ENCODE assay signal across 10 mouse cellular contexts in genomic region chr11:38747549-38747948, GRCm38 (mm10).
A peak's percentile ranks its signal among the peaks of the same experiment; 100 is the strongest.
DNase-seq lines count a peak whose midpoint lies in the region; ATAC-seq and TF ChIP-seq lines count a peak whose summit lies in the region.
"Had no signal": no experiment of that assay in that cellular context is flagged by ENCODE, and none has a peak within 500 bp of the region (broad histone marks: within the 10 kb centered on the region; RNA-seq: fewer than 3 reads in every experiment).

No protein-coding gene starts in this region.

- TF ChIP-seq EP300 in lung, postnatal 0 days (IDR thresholded peaks at IDR 0.05): no peak

- H3K27ac ChIP-seq in forebrain, embryonic 10.5 days: no peak overlapping the region
- H3K27ac ChIP-seq in forebrain, embryonic 15.5 days (replicated peaks): no peak overlapping the region
- no peak overlapping the region for H3K27ac ChIP-seq in forebrain, embryonic 12.5 days
- no peak overlapping the region for H3K27ac ChIP-seq in lung, postnatal 0 days (ENCODE audit: low read length)
- H3K27ac ChIP-seq: limb, embryonic 12.5 days had no signal

- no peak overlapping the region for H3K4me3 ChIP-seq in forebrain, embryonic 10.5 days
- no peak overlapping the region for H3K4me3 ChIP-seq in forebrain, embryonic 15.5 days
- H3K4me3 ChIP-seq in forebrain, embryonic 12.5 days (replicated peaks): no peak overlapping the region
- no peak overlapping the region for H3K4me3 ChIP-seq in lung, postnatal 0 days (ENCODE audit: low read depth, low read length)
- H3K4me3 ChIP-seq: limb, embryonic 12.5 days had no signal

- no peaks in the 10 kb centered on the region for H3K36me3 ChIP-seq in forebrain, embryonic 10.5 days (replicated peaks)
- no peaks in the 10 kb centered on the region for H3K36me3 ChIP-seq in forebrain, embryonic 15.5 days
- no peaks in the 10 kb centered on the region for H3K36me3 ChIP-seq in forebrain, embryonic 12.5 days (replicated peaks)
- no peaks in the 10 kb centered on the region for H3K36me3 ChIP-seq in lung, postnatal 0 days (ENCODE audit: insufficient read depth, low read length)
- H3K36me3 ChIP-seq: G1E; limb, embryonic 12.5 days had no signal

- H3K4me2 ChIP-seq in forebrain, embryonic 15.5 days (replicated peaks): no peak overlapping the region
- no peak overlapping the region for H3K4me2 ChIP-seq in forebrain, embryonic 12.5 days
- H3K4me2 ChIP-seq in lung, postnatal 0 days (replicated peaks; ENCODE audit: low read depth, low read length): no peak overlapping the region
- H3K4me2 ChIP-seq: limb, embryonic 12.5 days had no signal

- H3K9me3 ChIP-seq in forebrain, embryonic 10.5 days: no peaks in the 10 kb centered on the region
- no peaks in the 10 kb centered on the region for H3K9me3 ChIP-seq in forebrain, embryonic 15.5 days
- no peaks in the 10 kb centered on the region for H3K9me3 ChIP-seq in forebrain, embryonic 12.5 days
- no peaks in the 10 kb centered on the region for H3K9me3 ChIP-seq in lung, postnatal 0 days (ENCODE audit: low read length)
- H3K9me3 ChIP-seq: G1E; limb, embryonic 12.5 days had no signal

- peak; percentile 42 for DNase-seq in forebrain, embryonic 10.5 days (ENCODE audit: extremely low spot score, low spot score)
- DNase-seq in ovary, postnatal 36 days (ENCODE audit: low spot score): peak; percentile 6
- no peak for DNase-seq in ovary, adult 18-20 months (ENCODE audit: low spot score)
- peak; percentile 22 for DNase-seq in lung, postnatal 0 days (ENCODE audit: low spot score)
- no peak for DNase-seq in gastrocnemius, postnatal 4 days (ENCODE audit: low spot score in 2 of 2)
- DNase-seq in urinary bladder, adult 2 months (ENCODE audit: low spot score): no peak

- no peak overlapping the region for H3K9ac ChIP-seq in forebrain, embryonic 15.5 days (replicated peaks)
- no peak overlapping the region for H3K9ac ChIP-seq in forebrain, embryonic 12.5 days
- H3K9ac ChIP-seq in lung, postnatal 0 days (replicated peaks; ENCODE audit: low read depth): no peak overlapping the region
- H3K9ac ChIP-seq: limb, embryonic 12.5 days had no signal

- H3K4me1 ChIP-seq in forebrain, embryonic 10.5 days: no peaks in the 10 kb centered on the region
- no peaks in the 10 kb centered on the region for H3K4me1 ChIP-seq in forebrain, embryonic 15.5 days
- H3K4me1 ChIP-seq in forebrain, embryonic 12.5 days: no peaks in the 10 kb centered on the region
- no peaks in the 10 kb centered on the region for H3K4me1 ChIP-seq in lung, postnatal 0 days (ENCODE audit: insufficient read depth, low read depth, low read length)
- H3K4me1 ChIP-seq: limb, embryonic 12.5 days had no signal

- WGBS in forebrain, embryonic 10.5 days: 57% methylated on average over 3 of the region's 3 CpGs
- 28% methylated on average over 3 of the region's 3 CpGs for WGBS in forebrain, embryonic 15.5 days
- 25% methylated on average over 3 of the region's 3 CpGs for WGBS in forebrain, embryonic 12.5 days
- 36% methylated on average over 3 of the region's 3 CpGs for WGBS in lung, postnatal 0 days

- ATAC-seq in forebrain, embryonic 15.5 days (replicated peaks): no peak
- peak; percentile 68; the same call in 1 of the 2 replicates for ATAC-seq in forebrain, embryonic 12.5 days (ENCODE audit: low FRiP score)
- no peak for ATAC-seq in lung, postnatal 0 days

- no peaks in the 10 kb centered on the region for H3K27me3 ChIP-seq in forebrain, embryonic 10.5 days (ENCODE audit: poor library complexity, severe bottlenecking)
- no peaks in the 10 kb centered on the region for H3K27me3 ChIP-seq in forebrain, embryonic 15.5 days
- no peaks in the 10 kb centered on the region for H3K27me3 ChIP-seq in forebrain, embryonic 12.5 days
- no peaks in the 10 kb centered on the region for H3K27me3 ChIP-seq in lung, postnatal 0 days (replicated peaks; ENCODE audit: insufficient read depth, low read length)
- H3K27me3 ChIP-seq: limb, embryonic 12.5 days had no signal

- TF ChIP-seq CTCF in lung, postnatal 0 days (IDR thresholded peaks at IDR 0.05): peak; percentile 66

Comparison
In these comparisons a context has a peak if more than half of its experiments do, and no peak if none do; other contexts are left out.
1. DNase-seq: peak in forebrain, embryonic 10.5 days (single experiment), ovary, postnatal 36 days (single experiment) and lung, postnatal 0 days (single experiment); none in ovary, adult 18-20 months (single experiment), gastrocnemius, postnatal 4 days (0 of 2) and urinary bladder, adult 2 months (single experiment).